Mouse (Mus musculus) neural tube, embryonic 15.5 days (tissue): Measurements from ENCODE around the gene Aldh6a1. TPM values are rescaled to one million over a fixed set of nuclear protein-coding genes. Genes with fewer than 3 reads are reported as not detected.

Experiments
- ATAC-seq: fragments of 200-750 bp; cut with Nextera tagmentation; 2 replicates; pipeline ENCODE4 v1.8.0; 2017; ENCODE audit warnings: mild to moderate bottlenecking, moderate TSS enrichment, moderate library complexity; ENCODE audit not compliant: low FRiP score
- H3K27ac ChIP-seq: fragments of 300-500 bp; sonication (generic); replicated peaks from 2 replicates; pipeline ENCODE4 v1.5.1; 2015; ENCODE audit warnings: mild to moderate bottlenecking, inconsistent platforms
- H3K27me3 ChIP-seq: fragments of 300-500 bp; sonication (generic); replicated peaks from 2 replicates; pipeline ENCODE4 v1.6.1; 2015; ENCODE audit warnings: inconsistent platforms
- H3K36me3 ChIP-seq: fragments of 300-500 bp; sonication (generic); 2 replicates; pipeline ENCODE4 v1.6.1; 2015; ENCODE audit warnings: inconsistent platforms
- H3K4me1 ChIP-seq: fragments of 300-500 bp; sonication (generic); 2 replicates; pipeline ENCODE4 v1.6.1; 2015; ENCODE audit warnings: inconsistent platforms
- H3K4me2 ChIP-seq: fragments of 300-500 bp; sonication (generic); 2 replicates; pipeline ENCODE4 v1.6.1; 2015; ENCODE audit warnings: inconsistent platforms, mild to moderate bottlenecking, moderate library complexity
- H3K4me3 ChIP-seq: fragments of 300-500 bp; sonication (generic); replicated peaks from 2 replicates; pipeline ENCODE4 v1.5.1; 2015; ENCODE audit warnings: mild to moderate bottlenecking, inconsistent platforms
- H3K9ac ChIP-seq: fragments of 300-500 bp; sonication (generic); replicated peaks from 2 replicates; pipeline ENCODE4 v1.6.1; 2015; ENCODE audit warnings: mild to moderate bottlenecking, inconsistent platforms
- H3K9me3 ChIP-seq: fragments of 300-500 bp; sonication (generic); replicated peaks from 2 replicates; pipeline ENCODE4 v1.6.1; 2016; ENCODE audit warnings: inconsistent platforms
- WGBS: fragments of 180-500 bp; shearing (Covaris S2); methylation state at CpG from one replicate; pipeline ENCODE4 v1.1.7; 2015; ENCODE audit warnings: mixed read lengths; 5-methylcytosine and 5-hydroxymethylcytosine counted together
- polyA plus RNA-seq: library from polyadenylated mRNA; unstranded; fragments of >200 nt; fragmentation: Nextera tagmentation; extraction: Ambion mirVana; gene quantifications from 2 replicates; pipeline ENCODE4 v1.2.1, GENCODE M21; 2015

Aldh6a1 gene
- polyA plus RNA-seq, 1 experiment from 2014 or later, result 31.7 TPM

DNA sequence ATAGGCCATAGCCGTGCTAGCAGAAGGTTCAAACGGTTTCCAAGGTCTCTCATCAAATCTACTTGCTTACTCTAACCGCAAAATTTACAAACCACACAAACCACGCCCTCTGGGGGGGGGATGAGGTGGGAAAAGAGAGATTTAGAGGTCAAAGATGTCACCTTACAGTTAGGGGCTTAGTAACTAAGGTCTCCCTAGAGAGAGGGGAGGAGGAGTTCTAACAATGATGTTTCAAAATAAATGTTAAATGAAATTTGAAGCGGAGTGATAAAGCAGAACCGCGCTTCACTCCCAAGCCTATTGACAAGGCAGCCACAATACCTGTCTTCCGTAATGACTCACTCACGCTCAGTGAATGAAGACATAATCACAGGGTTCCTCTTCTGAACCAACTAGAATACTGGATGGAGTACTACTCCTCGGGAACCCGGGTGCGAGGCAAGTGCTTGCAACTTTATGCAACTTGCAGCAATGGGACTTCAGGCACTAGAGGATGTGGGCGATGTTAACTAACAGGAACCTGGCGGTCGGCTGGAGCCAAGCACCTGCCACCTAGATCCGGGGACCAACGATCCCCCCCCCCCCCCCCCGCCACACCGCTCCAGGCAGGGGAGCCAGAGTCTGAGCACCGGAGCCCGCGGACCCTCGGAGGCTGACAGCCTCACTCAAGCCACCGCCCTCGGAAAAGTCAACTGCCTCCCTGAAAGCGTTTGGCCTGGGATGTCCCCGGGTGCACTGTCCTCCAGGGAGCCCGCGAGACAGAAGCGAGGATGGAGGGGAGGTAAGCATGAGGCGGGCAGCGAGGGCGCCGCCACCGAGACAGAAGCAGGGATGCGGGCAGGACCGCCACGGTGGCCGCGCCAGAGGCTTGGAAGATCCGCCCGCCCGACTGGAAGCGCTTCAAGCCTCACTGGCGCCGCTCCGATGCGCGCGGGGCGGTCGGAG, 42.7 kb downstream of the Aldh6a1 start:
- H3K4me3 ChIP-seq, result peak overlapping the region; percentile 82
- peak; percentile 78 for ATAC-seq
- H3K27ac ChIP-seq, result peak overlapping the region; percentile 93
- peak overlapping the region; percentile 89 for H3K9ac ChIP-seq
- no peaks in the 10 kb centered on the region for H3K9me3 ChIP-seq
- H3K27me3 ChIP-seq, result no peaks in the 10 kb centered on the region
- peaks cover 12% of the 10 kb centered on the region for H3K4me1 ChIP-seq
- peak overlapping the region; percentile 86 for H3K4me2 ChIP-seq
- H3K36me3 ChIP-seq, result no peaks in the 10 kb centered on the region
- 1% methylated on average over 50 of the region's 52 CpGs for WGBS

DNA sequence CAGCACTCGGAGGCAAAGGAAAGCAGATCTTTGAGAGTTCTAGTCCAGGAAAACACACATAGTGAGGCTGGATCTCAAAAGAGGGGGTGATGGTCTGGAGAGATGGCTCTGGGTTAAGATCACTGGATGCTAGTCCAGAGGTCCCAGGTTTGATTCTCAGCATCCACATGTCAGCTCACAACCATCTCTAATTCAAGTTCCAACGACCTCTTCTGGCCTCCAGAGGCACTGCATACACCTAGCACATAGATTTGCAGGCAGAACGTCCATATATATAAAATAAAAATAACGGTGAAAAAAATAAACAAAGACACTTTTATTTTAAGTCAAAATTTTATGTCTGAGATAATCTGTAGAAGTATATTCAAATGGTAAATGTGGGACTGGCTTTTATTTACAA, 43.5 kb downstream of the Aldh6a1 start:
- Histone ChIP-seq H3K27me3 (no peaks in the 10 kb centered on the region), H3K4me1 (peaks cover 12% of the 10 kb centered on the region), H3K4me2 (no peak overlapping the region), H3K4me3 (no peak overlapping the region), H3K27ac (no peak overlapping the region), H3K9ac (no peak overlapping the region), H3K36me3 (no peaks in the 10 kb centered on the region), H3K9me3 (no peaks in the 10 kb centered on the region)
- WGBS, result 65% methylated on average over 4 of the region's 4 CpGs
- no peak for ATAC-seq

DNA sequence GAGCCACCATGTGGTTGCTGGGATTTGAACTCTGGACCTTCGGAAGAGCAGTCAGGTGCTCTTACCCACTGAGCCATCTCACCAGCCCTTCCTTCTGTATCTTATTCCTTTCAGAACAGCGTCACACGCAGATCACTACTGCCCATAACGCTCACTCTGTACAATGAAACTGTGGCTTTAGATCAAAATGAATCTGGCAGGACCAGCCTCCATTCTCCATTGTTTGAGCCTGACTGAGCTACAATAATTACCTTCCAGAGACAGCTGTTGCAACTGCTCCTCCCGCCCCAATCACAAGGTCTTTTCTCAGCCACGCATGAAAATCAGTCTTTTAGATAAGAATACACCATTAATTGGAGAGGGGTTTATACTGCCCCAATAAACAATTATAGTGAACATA, 46.3 kb downstream of the Aldh6a1 start:
- Histone ChIP-seq H3K4me1 (peaks cover 10% of the 10 kb centered on the region), H3K9me3 (no peaks in the 10 kb centered on the region), H3K36me3 (no peaks in the 10 kb centered on the region), H3K27ac (no peak overlapping the region), H3K9ac (no peak overlapping the region), H3K27me3 (no peaks in the 10 kb centered on the region), H3K4me2 (no peak overlapping the region), H3K4me3 (no peak overlapping the region)
- WGBS, result 76% methylated on average over 6 of the region's 6 CpGs
- ATAC-seq, result no peak

DNA sequence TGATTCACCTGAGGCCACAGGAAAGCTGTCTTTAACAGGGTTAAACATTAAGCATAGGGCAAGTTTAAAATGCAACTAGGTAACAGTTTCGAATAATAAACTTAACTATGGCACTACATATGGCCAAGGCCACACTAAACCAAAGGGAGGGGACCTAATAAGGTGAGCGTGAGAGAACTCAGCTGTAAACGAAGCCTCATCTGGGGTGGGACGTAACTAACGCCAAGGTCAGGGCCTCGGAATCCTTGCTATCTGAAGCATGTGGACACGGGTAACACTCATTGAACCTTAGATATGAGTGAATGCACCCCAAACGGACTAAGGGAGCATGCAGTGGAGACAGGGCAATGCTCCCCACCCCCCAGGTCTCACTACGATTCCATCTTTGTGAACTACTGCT, 47.9 kb downstream of the Aldh6a1 start:
- Histone ChIP-seq H3K27ac (no peak overlapping the region), H3K9ac (no peak overlapping the region), H3K9me3 (no peaks in the 10 kb centered on the region), H3K36me3 (no peaks in the 10 kb centered on the region), H3K27me3 (no peaks in the 10 kb centered on the region), H3K4me2 (no peak overlapping the region), H3K4me1 (peaks cover 4% of the 10 kb centered on the region), H3K4me3 (no peak overlapping the region)
- ATAC-seq, result no peak
- 82% methylated on average over 9 of the region's 9 CpGs for WGBS

DNA sequence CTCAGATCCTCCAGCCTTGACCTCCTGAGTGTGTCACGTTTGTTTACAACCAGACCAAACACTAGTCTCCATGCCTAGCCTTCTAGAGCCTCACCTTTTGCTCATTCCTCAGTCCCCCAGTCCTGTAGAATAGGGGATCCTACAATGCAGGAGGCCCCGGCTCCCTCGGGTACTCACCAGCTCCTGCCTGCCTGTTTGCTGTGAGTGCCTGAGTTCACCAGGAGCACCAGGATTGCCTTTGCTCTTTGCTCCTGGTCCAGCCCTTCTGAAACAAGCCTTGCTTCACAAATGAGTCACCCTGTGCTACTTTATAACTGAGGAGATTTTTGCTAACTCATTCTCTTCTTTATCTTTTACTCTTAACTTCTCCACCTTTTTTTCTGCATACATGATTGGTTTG, 50.2 kb downstream of the Aldh6a1 start:
- ATAC-seq, result no peak
- H3K36me3 ChIP-seq, result no peaks in the 10 kb centered on the region; the same call in 1 of the 2 replicates
- no peaks in the 10 kb centered on the region for H3K9me3 ChIP-seq
- no peaks in the 10 kb centered on the region for H3K27me3 ChIP-seq
- H3K9ac ChIP-seq, result no peak overlapping the region
- H3K4me2 ChIP-seq, result no peak overlapping the region
- no peak overlapping the region for H3K4me3 ChIP-seq
- no peak overlapping the region for H3K27ac ChIP-seq
- WGBS, result 65% methylated on average over 3 of the region's 3 CpGs
- H3K4me1 ChIP-seq, result no peaks in the 10 kb centered on the region

DNA sequence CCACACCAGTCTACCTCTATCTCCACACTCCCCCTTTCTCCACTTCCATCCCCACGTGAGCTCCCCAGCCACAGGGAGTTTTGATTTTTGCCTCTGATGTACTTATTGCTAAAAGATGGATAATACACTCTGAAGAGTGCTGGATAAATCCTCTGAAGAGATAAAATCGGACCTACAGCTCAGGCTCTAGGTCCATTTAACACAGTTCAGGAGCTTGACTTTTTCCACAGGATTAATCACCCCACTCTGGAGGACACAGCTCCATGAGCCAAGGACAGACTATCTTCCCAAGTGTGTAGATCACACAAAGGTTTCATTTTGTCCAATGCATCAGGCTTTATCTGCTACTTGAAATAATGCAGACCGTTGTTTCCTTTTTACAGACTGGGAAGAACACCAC, 50.7 kb downstream of the Aldh6a1 start:
- Histone ChIP-seq H3K9me3 (no peaks in the 10 kb centered on the region), H3K4me2 (no peak overlapping the region), H3K27ac (no peak overlapping the region), H3K9ac (no peak overlapping the region), H3K4me3 (no peak overlapping the region), H3K27me3 (no peaks in the 10 kb centered on the region), H3K36me3 (no peaks in the 10 kb centered on the region; the same call in 1 of the 2 replicates), H3K4me1 (no peaks in the 10 kb centered on the region)
- ATAC-seq, result no peak
- 85% methylated on average over 3 of the region's 3 CpGs for WGBS

DNA sequence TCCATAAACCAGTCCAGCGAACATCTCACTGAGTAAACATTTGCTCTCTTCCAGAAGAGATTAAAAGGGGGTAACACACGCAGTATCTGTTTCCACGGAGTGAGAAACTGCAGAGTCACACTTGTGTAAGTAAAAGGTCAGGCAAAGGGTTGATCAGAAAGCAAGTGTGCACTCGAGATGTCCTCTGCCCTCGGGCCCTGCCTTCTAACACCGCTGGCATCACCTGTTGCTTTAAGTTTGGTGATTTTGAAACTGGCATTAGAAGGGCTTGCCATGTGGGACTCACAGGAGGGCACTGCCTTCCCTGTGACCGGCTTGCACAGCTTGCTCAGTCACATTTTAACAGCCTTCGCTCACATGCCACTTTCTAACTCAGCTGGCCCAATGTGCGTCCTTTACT, 51.1 kb downstream of the Aldh6a1 start:
- Histone ChIP-seq H3K9me3 (no peaks in the 10 kb centered on the region), H3K4me3 (no peak overlapping the region), H3K9ac (no peak overlapping the region), H3K36me3 (no peaks in the 10 kb centered on the region; the same call in 1 of the 2 replicates), H3K4me1 (no peaks in the 10 kb centered on the region), H3K27ac (no peak overlapping the region), H3K27me3 (no peaks in the 10 kb centered on the region), H3K4me2 (no peak overlapping the region)
- ATAC-seq, result no peak
- WGBS, result 85% methylated on average over 9 of the region's 9 CpGs

DNA sequence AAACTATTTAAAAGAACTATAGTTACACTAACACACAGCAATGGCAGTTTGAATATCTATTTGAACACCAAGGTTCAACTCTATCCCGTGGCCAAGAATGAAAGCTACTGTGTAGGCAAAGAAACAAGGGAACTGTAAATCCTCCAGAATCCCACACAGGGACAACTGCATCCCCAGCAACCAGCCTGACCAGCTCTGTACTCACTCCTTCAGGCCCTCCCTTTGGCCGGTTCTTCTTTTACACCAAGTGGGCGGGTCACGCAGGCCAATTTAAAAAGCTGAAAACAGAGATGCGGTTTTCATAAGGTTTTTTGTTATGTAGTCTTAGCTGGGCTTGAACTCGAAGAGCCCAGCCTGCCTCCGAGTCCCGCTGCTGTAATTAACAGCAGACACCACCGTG, 51.7 kb downstream of the Aldh6a1 start:
- H3K4me3 ChIP-seq, result no peak overlapping the region
- 81% methylated on average over 9 of the region's 9 CpGs for WGBS
- no peaks in the 10 kb centered on the region for H3K4me1 ChIP-seq
- H3K9ac ChIP-seq, result no peak overlapping the region
- no peak overlapping the region for H3K4me2 ChIP-seq
- H3K27me3 ChIP-seq, result no peaks in the 10 kb centered on the region
- no peak for ATAC-seq
- no peaks in the 10 kb centered on the region; the same call in 1 of the 2 replicates for H3K36me3 ChIP-seq
- no peaks in the 10 kb centered on the region for H3K9me3 ChIP-seq
- no peak overlapping the region for H3K27ac ChIP-seq

DNA sequence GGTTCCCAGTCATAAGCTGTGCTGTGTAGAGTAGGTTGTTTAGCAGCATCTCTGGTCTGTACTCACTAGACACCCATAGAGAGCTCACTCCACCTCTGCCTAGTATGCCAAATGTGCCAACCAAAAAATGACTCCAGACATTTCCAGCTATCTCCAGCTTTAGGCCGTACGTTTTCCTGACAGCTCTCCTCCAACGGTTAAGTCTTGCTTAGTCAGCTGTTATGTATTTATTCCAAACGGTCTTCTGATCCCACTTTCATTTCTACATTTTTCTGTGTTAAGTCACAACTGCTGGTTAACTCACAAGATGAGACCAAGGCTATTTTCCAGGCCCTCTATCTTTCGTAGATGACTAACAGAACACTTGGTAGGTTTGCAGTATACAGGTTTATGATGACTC, 52.2 kb downstream of the Aldh6a1 start:
- 80% methylated on average over 5 of the region's 5 CpGs for WGBS
- Histone ChIP-seq H3K27me3 (no peaks in the 10 kb centered on the region), H3K4me2 (no peak overlapping the region), H3K27ac (no peak overlapping the region), H3K4me3 (no peak overlapping the region), H3K9ac (no peak overlapping the region), H3K9me3 (no peaks in the 10 kb centered on the region), H3K36me3 (no peaks in the 10 kb centered on the region; the same call in 1 of the 2 replicates), H3K4me1 (no peaks in the 10 kb centered on the region)
- ATAC-seq, result no peak

DNA sequence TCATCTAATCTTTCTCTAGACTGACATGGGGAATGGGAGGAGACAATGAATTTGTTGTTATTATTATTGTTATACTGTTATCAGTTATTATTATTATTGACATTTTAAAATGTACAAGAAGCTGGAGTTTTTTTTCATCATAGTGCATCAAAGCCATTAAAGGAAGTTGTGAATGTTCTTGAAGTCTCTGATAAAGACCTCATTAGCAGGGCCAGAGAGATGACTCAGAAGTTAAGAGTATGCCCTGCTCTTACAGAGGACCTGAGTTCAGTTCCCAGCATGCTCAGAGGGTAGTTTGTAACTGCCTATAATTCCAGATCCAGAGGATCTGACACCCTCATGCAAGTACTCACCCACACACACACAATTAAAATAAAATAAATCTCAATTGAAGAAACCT, 53.1 kb downstream of the Aldh6a1 start:
- no peaks in the 10 kb centered on the region for H3K9me3 ChIP-seq

DNA sequence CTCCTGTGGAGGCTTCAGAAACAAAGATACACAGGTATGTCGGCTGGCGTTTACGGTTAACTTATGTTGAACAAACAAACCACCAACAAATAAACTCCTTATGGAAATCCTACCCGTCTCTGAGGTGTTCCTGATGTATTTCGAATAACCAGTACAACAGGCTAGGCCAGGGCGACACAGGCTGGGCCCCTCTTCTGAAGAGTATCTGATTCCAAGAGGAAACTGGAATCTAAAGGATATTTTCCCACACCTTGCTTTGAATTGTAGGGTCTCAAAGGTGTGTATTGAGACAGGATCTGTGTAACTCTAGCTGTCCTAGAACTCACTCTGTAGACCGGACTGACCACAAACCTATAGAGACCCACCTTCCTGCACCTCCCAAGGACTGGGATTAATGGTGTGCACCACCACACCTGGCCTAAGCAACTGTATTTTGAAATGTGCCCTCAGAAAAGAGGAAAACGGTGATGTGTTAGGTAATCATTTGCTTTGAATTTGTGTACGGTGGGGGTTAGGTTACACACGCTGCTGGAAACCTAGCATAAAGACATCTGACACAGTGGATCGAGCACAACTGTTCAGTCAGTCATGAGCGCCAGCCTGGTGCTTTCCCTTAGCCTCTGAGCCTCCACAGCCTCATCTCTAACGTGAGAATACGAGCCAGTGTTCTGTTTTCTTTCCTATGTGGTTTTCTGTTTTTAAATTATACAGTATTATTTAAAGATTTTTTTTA, 53.7 kb downstream of the Aldh6a1 start:
- H3K4me2 ChIP-seq, result no peak overlapping the region
- H3K4me1 ChIP-seq, result no peaks in the 10 kb centered on the region
- no peak for ATAC-seq
- H3K9me3 ChIP-seq, result no peaks in the 10 kb centered on the region
- 91% methylated on average over 14 of the region's 14 CpGs for WGBS
- no peak overlapping the region for H3K9ac ChIP-seq
- H3K27me3 ChIP-seq, result no peaks in the 10 kb centered on the region
- no peak overlapping the region for H3K4me3 ChIP-seq
- no peak overlapping the region for H3K27ac ChIP-seq
- no peaks in the 10 kb centered on the region; the same call in 1 of the 2 replicates for H3K36me3 ChIP-seq

More for the DNA sequence above, 53.1 kb downstream of the Aldh6a1 start:
- Histone ChIP-seq H3K9ac (no peak overlapping the region), H3K27ac (no peak overlapping the region), H3K4me1 (no peaks in the 10 kb centered on the region), H3K36me3 (no peaks in the 10 kb centered on the region; the same call in 1 of the 2 replicates), H3K4me2 (no peak overlapping the region), H3K4me3 (no peak overlapping the region), H3K27me3 (no peaks in the 10 kb centered on the region)
- ATAC-seq, result no peak

DNA sequence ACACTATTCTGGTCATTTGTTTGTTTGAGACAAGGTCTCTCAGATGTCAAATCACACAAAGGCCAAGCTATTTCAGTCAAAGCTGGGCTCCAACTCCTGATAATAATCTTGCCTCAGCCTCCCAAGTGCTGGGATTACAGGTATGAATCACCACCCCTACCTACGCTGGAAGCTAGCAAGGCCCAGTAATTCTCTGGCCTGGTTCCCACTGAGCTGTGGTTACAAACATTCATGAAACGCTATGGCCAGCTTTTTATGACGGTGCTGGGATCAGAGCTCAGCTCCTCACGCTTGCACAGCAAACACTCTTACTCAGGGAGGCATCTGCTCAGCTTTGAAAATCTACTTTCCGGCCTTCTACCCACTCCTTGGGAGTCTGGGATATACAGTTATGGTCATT, 57.0 kb downstream of the Aldh6a1 start:
- H3K36me3 ChIP-seq, result no peaks in the 10 kb centered on the region; the same call in 1 of the 2 replicates
- WGBS, result 92% methylated on average over 5 of the region's 5 CpGs
- ATAC-seq, result no peak
- H3K9me3 ChIP-seq, result no peaks in the 10 kb centered on the region
- H3K27me3 ChIP-seq, result no peaks in the 10 kb centered on the region
- H3K4me2 ChIP-seq, result no peak overlapping the region
- no peak overlapping the region for H3K9ac ChIP-seq
- H3K4me3 ChIP-seq, result no peak overlapping the region
- no peak overlapping the region for H3K27ac ChIP-seq
- no peaks in the 10 kb centered on the region for H3K4me1 ChIP-seq
